Mouse (Mus musculus): ENCODE results near the gene Stambpl1.

DNA sequence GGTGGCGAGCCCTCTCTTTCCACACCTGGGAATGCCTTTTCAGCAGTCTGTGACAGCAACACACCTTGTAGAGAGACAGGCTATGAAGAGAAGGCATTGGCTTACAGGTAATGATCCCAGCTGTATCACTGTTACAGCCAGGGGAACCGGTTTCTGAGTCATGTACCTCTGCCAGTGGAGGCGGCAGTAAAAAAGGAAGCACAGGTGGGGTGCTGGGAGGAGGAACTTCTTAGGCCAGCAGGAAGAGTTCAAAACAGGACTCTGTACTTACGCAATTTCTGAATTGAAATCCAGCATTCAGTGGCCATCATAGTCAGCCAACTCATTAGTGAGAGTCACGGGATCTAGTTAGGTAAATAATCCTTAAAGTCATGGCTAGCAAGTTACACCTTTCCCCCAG is 26.1 kb upstream of the Stambpl1 start, which contains the start of gene Ankrd22:
- no peak for TF ChIP-seq CHD2 (IDR thresholded peaks at IDR 0.05; ENCODE audit: low read depth, low read length)
- no peak for TF ChIP-seq MAFK (IDR thresholded peaks at IDR 0.05; ENCODE audit: insufficient read depth, low read depth, low read length)

All from ES-E14 (cell line).